30 mouse cellular contexts compared by ENCODE assay signal in genomic region chr1:43074791-43075190, GRCm38 (mm10). TPM values are rescaled to one million over a fixed set of nuclear protein-coding genes. Genes with fewer than 3 reads are reported as not detected.
DNase-seq lines count a peak whose midpoint lies in the region; ATAC-seq lines count a peak whose summit lies in the region.
"Had no signal": no experiment of that assay in that cellular context is flagged by ENCODE, and none has a peak within 500 bp of the region (broad histone marks: within the 10 kb centered on the region; RNA-seq: fewer than 3 reads in every experiment).

No protein-coding gene starts in this region.

- WGBS in forebrain, embryonic 11.5 days: 95% methylated on average over 2 of the region's 2 CpGs
- WGBS in forebrain, embryonic 12.5 days: 98% methylated on average over 2 of the region's 2 CpGs

- no peak overlapping the region for H3K27ac ChIP-seq in forebrain, embryonic 11.5 days (ENCODE audit: low read depth, low read length)
- H3K27ac ChIP-seq in forebrain, embryonic 12.5 days: no peak overlapping the region
- H3K27ac ChIP-seq: embryonic facial prominence, embryonic 10.5 days; embryonic facial prominence, embryonic 15.5 days; hindbrain, embryonic 10.5 days; intestine, embryonic 15.5 days; layer of hippocampus, adult 2 months; left cerebral cortex, adult 2 months; limb, embryonic 13.5 days; midbrain, embryonic 13.5 days; stomach, postnatal 0 days had no signal

- ATAC-seq in forebrain, embryonic 11.5 days (replicated peaks; ENCODE audit: low FRiP score): no peak
- no peak for ATAC-seq in forebrain, embryonic 12.5 days (ENCODE audit: low FRiP score)
- ATAC-seq in CD4-positive, CD25-positive, alpha-beta regulatory T cell, adult 4 months: no peak
- ATAC-seq: forebrain, embryonic 14.5 days; hindbrain, embryonic 16.5 days; intestine, embryonic 15.5 days; midbrain, embryonic 13.5 days; Patski had no signal

- no peaks in the 10 kb centered on the region for H3K9me3 ChIP-seq in forebrain, embryonic 11.5 days (ENCODE audit: control insufficient read depth, low read length)
- no peaks in the 10 kb centered on the region for H3K9me3 ChIP-seq in forebrain, embryonic 12.5 days
- H3K9me3 ChIP-seq: embryonic facial prominence, embryonic 10.5 days; embryonic facial prominence, embryonic 15.5 days; hindbrain, embryonic 10.5 days; intestine, embryonic 15.5 days; limb, embryonic 13.5 days; midbrain, embryonic 13.5 days had no signal

- no peaks in the 10 kb centered on the region for H3K4me1 ChIP-seq in forebrain, embryonic 11.5 days (replicated peaks; ENCODE audit: control insufficient read depth, insufficient read depth, low read length)
- no peaks in the 10 kb centered on the region for H3K4me1 ChIP-seq in forebrain, embryonic 12.5 days
- H3K4me1 ChIP-seq: embryonic facial prominence, embryonic 10.5 days; embryonic facial prominence, embryonic 15.5 days; hindbrain, embryonic 10.5 days; intestine, embryonic 15.5 days; limb, embryonic 13.5 days; midbrain, embryonic 13.5 days had no signal

- H3K9ac ChIP-seq in forebrain, embryonic 11.5 days (ENCODE audit: low read length): no peak overlapping the region
- H3K9ac ChIP-seq in forebrain, embryonic 12.5 days: no peak overlapping the region
- H3K9ac ChIP-seq: embryonic facial prominence, embryonic 15.5 days; intestine, embryonic 15.5 days; limb, embryonic 13.5 days; midbrain, embryonic 13.5 days had no signal

- H3K27me3 ChIP-seq in forebrain, embryonic 11.5 days (ENCODE audit: control insufficient read depth, insufficient read depth, low read length): no peaks in the 10 kb centered on the region
- H3K27me3 ChIP-seq in forebrain, embryonic 12.5 days: no peaks in the 10 kb centered on the region
- H3K27me3 ChIP-seq: embryonic facial prominence, embryonic 15.5 days; intestine, embryonic 15.5 days; limb, embryonic 13.5 days; midbrain, embryonic 13.5 days; Patski had no signal

- DNase-seq in forebrain, embryonic 11.5 days (ENCODE audit: low spot score): peak; percentile 19
- peak; percentile 45 for DNase-seq in cerebellum, adult 11 months
- peak; percentile 73 for DNase-seq in cerebellum, adult 9-10 months
- DNase-seq in cerebellum, postnatal 36 days: peak; percentile 64 to 66
- no peak for DNase-seq in spleen, postnatal 10 days (ENCODE audit: low spot score in 2 of 2)
- DNase-seq: adrenal gland, postnatal 10 days; gastrocnemius, postnatal 25 days; heart, adult 18-20 months; heart, postnatal 14 days; kidney, adult 2 months; kidney, postnatal 36 days; lung, postnatal 4 days; right cerebral cortex, postnatal 25 days; thymus, adult 18-20 months; thymus, postnatal 25 days had no signal

- no peak overlapping the region for H3K4me2 ChIP-seq in forebrain, embryonic 11.5 days (ENCODE audit: low read depth, low read length, severe bottlenecking)
- no peak overlapping the region for H3K4me2 ChIP-seq in forebrain, embryonic 12.5 days
- H3K4me2 ChIP-seq: embryonic facial prominence, embryonic 15.5 days; intestine, embryonic 15.5 days; limb, embryonic 13.5 days; liver, embryonic 11.5 days; midbrain, embryonic 13.5 days had no signal

- H3K4me3 ChIP-seq in forebrain, embryonic 11.5 days (ENCODE audit: low read depth, low read length): no peak overlapping the region
- H3K4me3 ChIP-seq in forebrain, embryonic 12.5 days (replicated peaks): no peak overlapping the region
- H3K4me3 ChIP-seq: embryonic facial prominence, embryonic 10.5 days; embryonic facial prominence, embryonic 15.5 days; hindbrain, embryonic 10.5 days; intestine, embryonic 15.5 days; layer of hippocampus, adult 2 months; left cerebral cortex, adult 2 months; limb, embryonic 13.5 days; midbrain, embryonic 13.5 days had no signal

- H3K36me3 ChIP-seq in forebrain, embryonic 11.5 days (ENCODE audit: control insufficient read depth, insufficient read depth, low read length): no peaks in the 10 kb centered on the region
- peaks cover 38% of the 10 kb centered on the region for H3K36me3 ChIP-seq in forebrain, embryonic 12.5 days (replicated peaks)
- H3K36me3 ChIP-seq: intestine, embryonic 15.5 days had no signal

RNA-seq across cellular contexts. Expression of gene Tgfbrap1, which starts 23.6 kb away (rescaled TPM):
- 17.3 and 17.6 TPM in 2 replicates for polyA plus RNA-seq in forebrain, embryonic 11.5 days (2014; fragmentation: Nextera tagmentation; extraction: Ambion mirVana)
- 15.5 and 17.1 TPM in 2 replicates for polyA plus RNA-seq in forebrain, embryonic 12.5 days (2016; fragmentation: Nextera tagmentation; extraction: Ambion mirVana)
- polyA plus RNA-seq in CD4-positive, CD25-positive, alpha-beta regulatory T cell, adult 4 months (2017; shearing (Covaris generic)): 1 to 10 TPM; 6.3 to 8.1 TPM

RNA-seq across cellular contexts. Expression of gene AI597479, which starts 23.7 kb away (rescaled TPM):
- 38.3 and 41.8 TPM in 2 replicates for polyA plus RNA-seq in forebrain, embryonic 11.5 days (2014; fragmentation: Nextera tagmentation; extraction: Ambion mirVana)
- polyA plus RNA-seq in forebrain, embryonic 12.5 days (2016; fragmentation: Nextera tagmentation; extraction: Ambion mirVana): 42.9 and 48.5 TPM in 2 replicates
- 10 to 100 TPM; 13.6 to 16.8 TPM for polyA plus RNA-seq in CD4-positive, CD25-positive, alpha-beta regulatory T cell, adult 4 months (2017; shearing (Covaris generic))

Comparison
In these comparisons a context has a peak if more than half of its experiments do, and no peak if none do; other contexts are left out.
1. DNase-seq: peak in forebrain, embryonic 11.5 days (single experiment), cerebellum, adult 11 months (single experiment), cerebellum, adult 9-10 months (single experiment) and cerebellum, postnatal 36 days (2 of 2); none in spleen, postnatal 10 days (0 of 2).